Mouse (Mus musculus) heart, embryonic 15.5 days (tissue): ENCODE results near the gene Olfr58. TPM values are rescaled to one million over a fixed set of nuclear protein-coding genes. Genes with fewer than 3 reads are reported as not detected.
"Not testable (repeated sequence)": the region's sequence is repeated elsewhere in the genome, so short reads cannot be mapped to it uniquely, and the experiment has no call there.

Source experiments
- ATAC-seq: fragments of 200-750 bp; cut with Nextera tagmentation; replicated peaks from 2 replicates; pipeline ENCODE4 v1.8.0; 2017; ENCODE audit warnings: low read depth, moderate TSS enrichment; ENCODE audit not compliant: insufficient number of reproducible peaks, insufficient read depth, low FRiP score
- H3K27ac ChIP-seq: fragments of 300-500 bp; sonication (generic); 2 replicates; pipeline ENCODE4 v1.5.1; 2015; ENCODE audit warnings: mild to moderate bottlenecking, inconsistent platforms
- H3K27me3 ChIP-seq: fragments of 300-500 bp; sonication (generic); 2 replicates; pipeline ENCODE4 v1.6.1; 2015; ENCODE audit warnings: inconsistent platforms
- H3K36me3 ChIP-seq: fragments of 300-500 bp; sonication (generic); 2 replicates; pipeline ENCODE4 v1.6.1; 2015; ENCODE audit warnings: mild to moderate bottlenecking, inconsistent platforms
- H3K4me1 ChIP-seq: fragments of 300-500 bp; sonication (generic); replicated peaks from 2 replicates; pipeline ENCODE4 v1.6.1; 2015; ENCODE audit warnings: inconsistent platforms
- H3K4me2 ChIP-seq: fragments of 300-500 bp; sonication (generic); 2 replicates; pipeline ENCODE4 v1.6.1; 2015; ENCODE audit warnings: inconsistent platforms, mild to moderate bottlenecking, moderate library complexity
- H3K4me3 ChIP-seq: fragments of 300-500 bp; sonication (generic); 2 replicates; pipeline ENCODE4 v1.5.1; 2015; ENCODE audit warnings: mild to moderate bottlenecking, inconsistent platforms
- H3K9ac ChIP-seq: fragments of 300-500 bp; sonication (generic); 2 replicates; pipeline ENCODE4 v1.6.1; 2015; ENCODE audit warnings: mild to moderate bottlenecking, inconsistent platforms
- H3K9me3 ChIP-seq: fragments of 300-500 bp; sonication (generic); replicated peaks from 2 replicates; pipeline ENCODE4 v1.6.1; 2016; ENCODE audit warnings: inconsistent platforms
- WGBS: fragments of 180-500 bp; shearing (Covaris S2); methylation state at CpG from one replicate; pipeline ENCODE4 v1.1.7; 2015; ENCODE audit warnings: mixed read lengths; 5-methylcytosine and 5-hydroxymethylcytosine counted together
- polyA plus RNA-seq: library from polyadenylated mRNA; unstranded; fragments of >200 nt; fragmentation: Nextera tagmentation; extraction: Ambion mirVana; gene quantifications from 2 replicates; pipeline ENCODE4 v1.2.1, GENCODE M21; 2015

Gene Olfr58
- not detected in 2 replicates for polyA plus RNA-seq

DNA sequence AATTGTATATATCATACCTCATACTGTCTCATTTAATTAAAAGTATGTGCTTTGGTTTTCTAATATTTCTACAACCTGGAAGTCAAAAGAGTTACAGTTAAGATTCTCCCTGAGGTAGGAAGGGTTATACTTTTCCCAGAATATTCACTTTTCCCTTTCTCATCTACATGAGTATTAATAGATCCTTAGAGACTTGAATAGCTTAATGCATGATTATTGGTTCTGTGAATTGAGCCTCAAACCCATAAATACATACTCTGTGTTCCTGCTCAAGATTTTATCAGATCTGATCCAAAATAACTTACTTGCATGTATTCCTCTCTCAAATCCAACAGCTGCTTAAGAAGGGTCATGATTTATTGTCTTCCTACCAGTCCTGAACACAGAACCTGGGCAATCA is at the start of gene Olfr58:
Gene Olfr58, plus strand, starts transcription at position 301 of the 400 bp plus-strand sequence.
- ATAC-seq: no peak
- H3K27me3 ChIP-seq: no peaks in the 10 kb centered on the region
- no peak within 1 kb of the TSS for H3K4me2 ChIP-seq
- H3K4me1 ChIP-seq: no peaks in the 10 kb centered on the region
- no peak within 1 kb of the TSS for H3K27ac ChIP-seq
- no peak within 1 kb of the TSS for H3K4me3 ChIP-seq
- no peaks in the 10 kb centered on the region for H3K9me3 ChIP-seq
- H3K36me3 ChIP-seq: no peaks in the 10 kb centered on the region
- H3K9ac ChIP-seq: no peak within 1 kb of the TSS

DNA sequence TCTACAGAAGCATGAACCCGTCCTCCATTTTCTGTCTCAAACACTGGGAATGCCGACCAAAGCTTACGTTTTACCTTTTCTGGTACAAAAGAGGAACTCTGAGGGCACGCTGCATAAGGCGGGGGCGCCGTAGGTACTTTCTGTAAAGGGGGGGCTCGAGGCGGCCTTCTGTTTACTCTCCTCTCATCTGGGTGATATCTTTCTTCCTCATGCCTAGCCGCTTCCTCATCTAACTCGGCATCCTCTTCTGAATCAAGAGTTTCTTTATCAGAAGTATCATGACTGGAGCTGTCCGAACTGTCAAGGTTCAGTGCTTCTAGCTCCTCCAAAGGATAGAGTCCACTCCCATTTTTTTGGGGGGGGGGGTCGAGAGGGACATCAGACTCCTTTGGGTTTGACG is 10.9 kb upstream of the Olfr58 start:
- no peak overlapping the region for H3K9ac ChIP-seq
- no peaks in the 10 kb centered on the region for H3K36me3 ChIP-seq
- H3K4me3 ChIP-seq: no peak overlapping the region
- peaks cover 9% of the 10 kb centered on the region for H3K9me3 ChIP-seq
- H3K27me3 ChIP-seq: no peaks in the 10 kb centered on the region
- H3K4me1 ChIP-seq: no peaks in the 10 kb centered on the region
- ATAC-seq: no peak
- WGBS: 84% methylated on average over 14 of the region's 14 CpGs
- H3K4me2 ChIP-seq: no peak overlapping the region
- no peak overlapping the region for H3K27ac ChIP-seq

DNA sequence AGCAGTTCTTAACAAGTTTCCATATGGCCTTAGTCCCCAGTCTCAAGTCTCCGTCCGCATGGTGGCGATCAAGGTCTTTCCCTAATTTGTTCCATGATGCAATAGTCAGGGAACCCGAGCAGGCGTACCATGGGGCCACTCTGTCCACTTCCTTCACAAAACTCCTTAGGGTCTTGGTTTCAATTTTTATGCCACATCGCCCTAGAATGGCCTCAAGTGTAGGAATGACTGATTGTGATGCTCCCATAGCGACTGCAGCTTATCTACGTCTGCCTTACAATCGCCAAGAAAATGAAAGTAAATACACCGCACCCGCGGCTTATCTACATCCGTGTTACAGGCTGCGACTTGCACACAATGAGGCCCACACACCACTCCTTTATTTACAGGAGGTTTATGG is 10.4 kb upstream of the Olfr58 start:
- Histone ChIP-seq H3K27ac (no peak overlapping the region), H3K9me3 (peaks cover 3% of the 10 kb centered on the region; the same call in 1 of the 2 replicates), H3K4me1 (no peaks in the 10 kb centered on the region), H3K4me2 (no peak overlapping the region), H3K27me3 (no peaks in the 10 kb centered on the region), H3K4me3 (no peak overlapping the region), H3K36me3 (no peaks in the 10 kb centered on the region), H3K9ac (no peak overlapping the region)
- 89% methylated on average over 14 of the region's 14 CpGs for WGBS
- no peak for ATAC-seq

DNA sequence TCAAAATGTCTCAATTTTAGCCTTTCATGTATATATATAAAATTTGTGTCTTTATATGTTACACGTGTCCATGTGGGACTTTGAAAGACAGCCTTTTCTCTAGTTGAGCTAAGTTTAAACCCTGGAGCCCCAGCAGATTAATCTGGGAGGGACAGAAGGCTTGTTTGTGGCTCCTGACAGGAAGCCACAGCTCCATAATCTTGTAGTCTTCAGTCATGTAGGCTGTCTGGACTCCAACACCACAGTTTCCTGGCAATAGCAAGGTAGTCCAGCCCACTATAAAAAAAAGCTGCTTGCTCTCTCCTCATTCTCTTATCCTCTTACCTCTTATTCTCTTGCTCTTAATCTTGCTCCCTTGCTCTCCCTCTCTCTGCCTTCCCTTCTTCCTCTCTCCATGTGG is 22.9 kb downstream of the Olfr58 start:
- H3K36me3 ChIP-seq: no peaks in the 10 kb centered on the region
- no peak overlapping the region for H3K4me2 ChIP-seq
- ATAC-seq: no peak
- H3K4me3 ChIP-seq: no peak overlapping the region
- H3K27ac ChIP-seq: no peak overlapping the region
- WGBS: 64% methylated on average over 1 of the region's 1 CpGs
- no peaks in the 10 kb centered on the region for H3K27me3 ChIP-seq
- H3K4me1 ChIP-seq: no peaks in the 10 kb centered on the region
- H3K9ac ChIP-seq: no peak overlapping the region
- no peaks in the 10 kb centered on the region for H3K9me3 ChIP-seq

DNA sequence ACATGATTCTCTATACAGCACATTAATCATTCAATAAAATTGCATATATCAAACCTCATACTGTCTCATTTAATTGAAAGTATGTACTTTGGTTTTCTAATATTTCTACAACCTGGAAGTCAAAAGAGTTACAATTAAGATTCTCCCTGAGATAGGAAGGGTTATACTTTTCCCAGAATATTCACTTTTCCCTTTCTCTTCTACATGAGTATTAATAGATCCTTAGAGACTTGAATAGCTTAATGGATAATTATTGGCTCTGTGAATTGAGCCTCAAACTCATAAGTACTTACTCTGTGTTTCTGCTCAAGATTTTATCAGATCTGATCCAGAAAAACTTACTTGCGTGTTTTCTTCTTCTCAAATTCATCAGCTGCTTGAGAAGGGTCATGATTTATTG is 24.5 kb downstream of the Olfr58 start, which contains the start of gene Olfr859:
Gene Olfr859, plus strand, starts transcription at position 301 of the 400 bp plus-strand sequence.
- H3K36me3 ChIP-seq, H3K4me1 ChIP-seq, H3K27ac ChIP-seq, H3K4me2 ChIP-seq, H3K9me3 ChIP-seq, H3K9ac ChIP-seq, ATAC-seq, H3K4me3 ChIP-seq, H3K27me3 ChIP-seq: not testable (repeated sequence)
- WGBS: 70% methylated on average over 1 of the region's 1 CpGs

Other genes starting within 250 kb of the Olfr58 start
- gene Olfr853, start 239.2 kb upstream of the Olfr58 start, polyA plus RNA-seq: not detected in 2 replicates
- gene Olfr854, start 212.9 kb upstream of the Olfr58 start, polyA plus RNA-seq: not detected in 2 replicates
- not detected in 2 replicates for gene Olfr855, start 197.7 kb upstream of the Olfr58 start, polyA plus RNA-seq
- 16.4 and 19.0 TPM in 2 replicates for gene Zfp317, start 158.2 kb upstream of the Olfr58 start, polyA plus RNA-seq
- not detected in 2 replicates for gene Olfr857, start 70.8 kb upstream of the Olfr58 start, polyA plus RNA-seq
- gene Olfr859, start 24.6 kb downstream of the Olfr58 start, polyA plus RNA-seq: not detected in 2 replicates
- gene Olfr860, start 69.5 kb downstream of the Olfr58 start, polyA plus RNA-seq: not detected in 2 replicates
- gene Olfr862, start 107.7 kb downstream of the Olfr58 start, polyA plus RNA-seq: not detected in 2 replicates
- 0.10 and 0.19 TPM in 2 replicates for gene Olfr77, start 136.6 kb downstream of the Olfr58 start, polyA plus RNA-seq
- not detected in 2 replicates for gene Olfr866, start 247.8 kb downstream of the Olfr58 start, polyA plus RNA-seq